Mouse (Mus musculus) fibroblast of lung, adult 2 months (primary cell): ENCODE measurements around the gene Pip5kl1.
A peak's percentile ranks its signal among the peaks of the same experiment; 100 is the strongest.

Experiments used
- DNase-seq: peaks from one replicate; pipeline ENCODE4 v3.0.0-alpha.2; 2011; ENCODE audit warnings: low read depth

Pip5kl1 gene

DNA sequence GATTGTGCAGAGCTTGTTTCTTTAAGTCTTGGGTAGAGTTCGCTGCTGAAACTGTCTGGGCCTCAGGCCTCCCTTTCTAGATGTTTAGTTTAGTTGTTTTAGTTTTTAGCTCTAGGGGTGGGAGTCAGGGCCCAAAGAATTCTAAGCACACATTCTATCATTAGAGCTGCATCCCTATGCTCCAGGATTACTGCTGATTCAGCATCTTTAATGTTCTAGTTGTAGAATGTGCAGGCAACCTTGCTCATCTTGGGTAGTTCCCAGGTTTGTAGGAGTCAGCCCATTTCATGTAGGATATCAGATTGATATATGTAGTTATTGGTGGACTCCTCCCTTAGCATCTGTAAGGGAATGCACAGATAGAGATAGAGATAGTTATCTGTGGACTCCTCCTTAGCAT lies 42.5 kb downstream of the Pip5kl1 start:
- no peak for DNase-seq

DNA sequence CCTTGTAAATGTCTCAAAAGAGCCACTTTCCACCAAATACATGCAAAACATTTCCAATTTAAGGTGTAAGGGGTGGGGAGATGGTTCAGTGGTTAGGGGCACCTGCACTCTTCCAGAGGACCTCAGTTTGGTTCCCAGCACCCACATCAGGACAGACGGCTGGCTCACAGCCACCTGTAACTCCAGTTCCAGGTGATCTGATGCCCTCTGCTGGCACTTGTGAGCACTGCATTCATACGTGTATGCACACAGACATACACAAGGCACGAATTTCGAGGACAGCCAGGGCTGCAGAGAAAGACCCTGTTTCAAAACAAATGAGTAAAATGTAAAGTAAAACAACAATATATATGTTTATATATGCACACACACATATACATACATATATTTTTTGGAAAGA lies 43.0 kb downstream of the Pip5kl1 start:
- DNase-seq = no peak

DNA sequence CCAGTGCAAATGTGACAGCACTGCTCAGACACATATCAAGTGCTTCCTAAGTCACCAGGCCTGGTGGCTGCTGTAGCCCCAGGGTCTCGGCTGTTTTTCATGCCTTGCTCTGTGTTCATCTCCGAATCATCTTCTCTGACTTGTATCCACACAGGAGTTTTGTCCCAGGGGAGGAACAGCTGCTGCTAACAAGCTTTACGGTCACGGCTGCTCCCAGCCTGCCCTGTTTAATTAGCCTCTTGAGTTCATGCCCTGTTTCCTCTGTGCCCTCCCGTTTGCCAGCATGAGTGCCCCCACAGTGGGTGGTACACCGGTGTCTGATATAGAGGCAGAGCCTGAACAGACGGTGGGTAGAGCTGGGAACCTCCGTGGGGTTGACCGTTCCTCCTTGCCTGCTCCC lies 43.5 kb downstream of the Pip5kl1 start:
- DNase-seq = no peak

DNA sequence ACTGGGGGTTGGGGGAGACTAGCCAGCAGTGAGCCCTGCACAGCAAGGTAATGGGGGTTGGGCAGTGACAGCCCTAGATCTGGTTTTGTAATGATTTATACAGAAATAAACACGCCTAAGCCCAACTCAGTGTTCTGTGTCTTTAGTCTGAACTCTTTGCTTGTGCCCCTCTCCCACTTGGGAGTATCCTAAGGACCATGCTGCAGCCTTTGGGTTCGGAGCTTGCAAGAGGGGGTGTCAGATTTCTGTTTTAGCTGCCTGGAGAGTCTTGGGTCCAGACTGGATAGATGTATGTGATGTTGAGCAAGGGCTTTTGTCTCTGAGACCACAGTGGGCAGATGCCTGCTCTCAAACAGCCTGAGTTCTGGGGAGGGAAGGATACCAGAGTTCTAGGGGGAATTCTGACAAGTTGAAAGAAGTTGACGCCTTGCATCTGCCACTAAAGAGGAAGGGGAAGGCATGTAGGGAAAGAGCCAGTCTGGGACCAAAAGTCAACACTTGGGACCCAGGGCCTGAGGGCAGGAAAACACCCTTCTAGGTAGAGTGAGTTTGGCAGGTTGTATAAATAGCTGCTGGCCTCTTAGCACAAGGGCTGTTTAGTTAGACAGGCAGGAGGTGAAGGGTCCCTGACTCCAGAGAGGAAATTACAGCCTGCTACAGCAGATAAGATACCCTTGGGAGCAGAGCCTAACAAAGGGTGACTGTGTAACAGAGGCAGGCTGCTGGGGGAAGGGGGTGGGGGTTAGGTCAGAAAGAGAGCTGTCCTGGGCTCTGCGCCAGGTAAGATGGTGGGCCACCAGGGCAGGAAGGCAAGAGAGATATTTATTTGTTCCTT lies 46.3 kb downstream of the Pip5kl1 start:
- no peak for DNase-seq

DNA sequence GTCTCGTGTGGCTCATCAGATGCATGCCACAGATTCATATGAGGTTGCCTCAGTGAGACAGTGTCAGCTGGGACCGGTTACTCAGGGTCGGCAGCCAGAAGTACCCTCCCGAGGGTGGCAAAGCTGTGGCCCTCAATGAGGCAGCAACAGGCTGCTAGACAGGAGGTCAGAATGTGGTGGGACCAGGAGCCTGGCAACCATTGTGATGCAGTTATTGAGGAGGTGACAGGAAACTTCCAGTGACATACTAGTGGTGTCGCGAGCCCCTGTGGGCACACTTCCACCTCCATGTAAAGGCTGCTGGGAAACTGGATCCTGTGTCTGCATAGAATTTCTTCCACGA lies 46.9 kb downstream of the Pip5kl1 start, which contains the start of gene Ak1:
Gene Ak1, plus strand, starts transcription at position 242 of the 343 bp plus-strand sequence.
- DNase-seq = no peak

DNA sequence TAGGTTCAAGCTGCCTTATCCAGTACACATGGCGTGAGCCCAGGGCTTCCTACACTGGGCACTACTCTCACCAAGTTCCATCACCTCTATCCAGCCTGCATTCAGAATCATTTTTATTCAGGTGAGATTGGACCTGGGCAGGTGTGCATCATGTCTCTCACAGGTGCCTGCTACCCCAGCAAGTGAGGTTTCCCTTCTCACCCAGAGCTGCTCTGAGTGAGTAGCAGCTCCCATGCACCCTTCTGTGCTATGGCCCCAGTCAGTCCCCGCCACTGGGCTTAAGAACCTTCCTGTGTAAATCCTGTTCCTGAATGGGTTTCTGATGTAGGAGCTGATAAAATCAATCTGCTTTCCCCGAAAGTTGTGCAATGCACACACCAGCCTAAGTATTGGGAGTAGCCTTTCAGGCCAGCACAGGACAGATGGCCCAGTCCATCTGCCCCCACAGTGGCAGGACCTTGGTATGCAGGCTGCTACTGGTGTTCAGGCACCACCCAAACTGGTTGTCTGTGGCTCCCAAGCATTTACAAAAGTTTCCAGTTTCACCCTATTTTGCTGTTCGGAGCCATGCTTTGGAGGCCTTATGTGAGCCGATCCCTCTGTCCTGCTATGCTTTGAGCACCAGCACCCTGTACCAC lies 49.6 kb downstream of the Pip5kl1 start:
- DNase-seq = no peak

DNA sequence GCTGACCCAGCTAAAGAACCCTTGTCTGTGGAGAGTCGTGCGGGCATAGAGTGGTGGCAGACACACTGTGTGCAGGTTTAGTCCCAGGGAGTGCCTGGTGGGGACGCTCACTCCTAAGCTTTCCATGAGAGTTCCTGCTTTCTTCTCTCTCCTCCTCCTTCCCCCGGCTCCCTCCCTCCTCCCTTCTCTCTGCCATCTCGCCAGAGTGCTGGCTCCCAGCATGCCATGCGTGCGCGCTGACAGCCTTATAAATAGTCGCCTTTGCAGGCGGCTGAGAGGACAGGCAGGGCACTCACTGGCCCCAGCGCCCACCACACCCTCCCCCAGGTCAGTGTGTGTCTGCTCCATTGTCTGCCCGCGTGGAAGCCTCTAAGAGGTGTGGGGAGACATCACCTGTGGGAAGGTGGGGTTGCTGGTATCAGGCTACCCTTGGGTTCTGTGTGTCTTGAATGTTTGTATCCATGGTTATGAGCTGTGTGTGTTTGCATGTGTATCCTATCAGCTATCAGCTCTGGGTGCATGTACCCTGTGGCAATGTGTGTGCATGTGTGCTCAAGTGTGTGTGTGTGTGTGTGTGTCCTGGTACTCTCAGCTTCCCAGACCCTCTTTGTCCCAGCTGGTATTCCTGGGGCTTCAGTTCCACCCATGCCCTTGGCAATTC lies 50.7 kb downstream of the Pip5kl1 start:
- DNase-seq = no peak

DNA sequence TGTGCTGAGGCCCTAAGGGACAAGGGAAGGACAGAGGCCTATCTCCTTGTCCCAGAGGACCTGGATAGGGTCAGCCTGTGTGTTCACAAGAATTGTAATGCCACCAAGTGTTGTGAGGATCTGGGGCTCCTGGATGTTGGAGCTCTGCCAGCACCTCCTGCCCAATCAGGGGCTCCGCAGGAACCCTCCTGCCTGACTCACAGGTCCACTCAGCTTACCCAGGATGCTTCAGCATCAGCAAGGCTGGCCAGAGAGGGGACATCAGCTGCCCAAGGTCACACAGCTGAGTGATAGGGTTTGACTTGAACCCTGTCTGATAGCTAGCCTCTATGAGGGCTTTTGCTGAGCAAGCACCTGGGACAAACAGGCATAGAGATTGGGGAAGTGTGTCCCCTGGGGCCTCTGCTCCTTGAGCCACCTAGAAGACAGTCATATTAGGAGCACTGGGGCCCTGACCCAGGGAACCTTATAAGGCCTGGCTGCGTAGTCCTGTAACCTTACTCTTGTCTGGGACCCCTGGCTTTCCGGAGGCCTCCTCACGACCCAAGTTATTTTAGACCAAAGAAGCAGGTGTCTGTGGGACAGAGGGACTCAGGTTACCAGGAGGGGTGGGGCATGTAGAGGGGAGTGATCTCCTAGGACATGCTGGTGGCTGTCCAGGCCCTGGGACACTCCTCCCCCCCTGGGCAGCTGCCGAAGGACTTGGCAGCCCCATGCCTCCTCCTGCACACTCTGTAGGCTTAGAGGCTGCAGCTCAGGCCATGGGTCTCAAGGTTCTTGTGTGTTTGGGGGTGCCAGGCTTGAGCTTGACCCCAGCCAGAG lies 51.5 kb downstream of the Pip5kl1 start:
- DNase-seq = no peak

DNA sequence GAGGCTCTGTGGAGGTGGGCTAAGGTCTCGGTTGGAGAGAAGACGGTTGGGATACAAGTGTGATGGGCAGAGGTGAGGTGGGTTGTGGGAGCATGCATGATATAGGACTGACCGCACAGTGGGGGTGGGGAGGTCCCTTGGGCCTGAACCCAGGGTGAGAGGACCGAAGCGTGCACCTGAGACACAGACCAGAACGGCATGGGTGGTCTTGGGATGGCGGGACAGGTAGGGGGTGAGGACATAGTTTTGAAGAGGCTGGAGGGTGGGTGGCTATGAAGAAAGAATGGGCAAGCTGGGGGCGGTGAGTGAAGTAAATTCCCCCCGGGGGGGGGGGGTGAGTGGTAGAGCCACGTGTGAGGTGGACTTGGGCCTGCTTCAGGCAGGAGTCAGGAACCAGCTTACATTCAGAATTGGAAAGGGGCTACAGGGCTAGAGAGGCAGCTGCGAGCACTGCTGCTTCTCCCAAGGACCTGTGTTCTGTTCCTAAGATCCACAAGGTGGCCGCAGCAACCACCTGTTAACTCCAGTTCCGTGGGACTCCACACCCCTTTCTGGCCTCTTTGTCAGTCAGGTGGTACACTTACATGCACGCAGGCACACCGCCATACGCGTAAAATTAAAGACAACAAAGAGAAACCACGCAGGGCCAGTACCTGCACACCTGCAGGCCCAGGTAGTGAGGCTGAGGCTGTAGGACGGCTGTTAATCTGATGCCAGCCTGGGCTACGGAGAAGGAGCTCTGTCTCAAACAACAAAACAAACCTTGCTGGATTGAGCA lies 52.9 kb downstream of the Pip5kl1 start:
- DNase-seq = no peak

DNA sequence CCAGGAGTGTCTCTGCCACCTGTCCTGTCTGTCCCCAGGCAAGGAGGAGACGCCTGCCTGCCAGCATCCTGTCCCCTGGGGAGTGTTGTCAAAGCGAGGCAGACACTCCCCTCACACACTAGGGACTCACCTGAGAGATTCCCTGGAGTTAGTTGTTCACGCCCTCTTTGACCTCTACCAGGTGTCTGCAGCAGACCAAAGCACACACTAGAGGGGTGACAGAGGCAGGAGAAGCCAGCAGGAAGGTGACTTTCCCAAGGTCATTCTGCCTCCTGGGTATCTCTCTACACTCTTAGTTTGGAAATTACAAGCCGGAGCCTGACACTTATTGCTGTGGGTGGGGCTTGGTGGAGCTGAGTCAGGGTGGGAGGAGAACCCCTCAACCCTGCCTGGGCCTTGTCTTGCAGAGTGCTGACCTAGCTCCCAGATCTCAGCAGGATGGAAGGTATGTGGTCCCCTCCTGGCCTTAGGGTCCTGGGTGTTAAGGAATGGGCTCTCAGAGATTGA lies 53.5 kb downstream of the Pip5kl1 start:
- DNase-seq = no peak

DNA sequence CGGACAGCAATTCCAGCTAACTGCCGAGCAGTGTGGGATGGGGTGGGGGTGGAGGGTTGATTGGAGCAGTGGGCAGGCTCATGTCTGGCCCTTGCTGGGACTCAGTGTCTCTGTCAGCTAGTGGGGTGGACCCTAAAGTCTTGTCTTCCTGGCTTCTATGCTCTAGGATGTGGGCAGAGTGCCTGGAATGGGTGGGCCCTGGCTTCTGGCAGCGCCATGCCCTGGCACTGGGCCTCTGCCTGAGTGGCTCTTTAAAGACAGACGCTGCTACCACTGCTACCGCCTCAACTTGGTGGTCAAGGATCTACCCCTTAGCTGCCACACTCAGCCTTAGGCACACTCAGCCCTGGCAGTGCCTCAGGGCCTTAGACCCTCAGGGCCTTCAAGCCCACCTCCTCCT lies 54.1 kb downstream of the Pip5kl1 start:
- DNase-seq = peak; percentile 84

DNA sequence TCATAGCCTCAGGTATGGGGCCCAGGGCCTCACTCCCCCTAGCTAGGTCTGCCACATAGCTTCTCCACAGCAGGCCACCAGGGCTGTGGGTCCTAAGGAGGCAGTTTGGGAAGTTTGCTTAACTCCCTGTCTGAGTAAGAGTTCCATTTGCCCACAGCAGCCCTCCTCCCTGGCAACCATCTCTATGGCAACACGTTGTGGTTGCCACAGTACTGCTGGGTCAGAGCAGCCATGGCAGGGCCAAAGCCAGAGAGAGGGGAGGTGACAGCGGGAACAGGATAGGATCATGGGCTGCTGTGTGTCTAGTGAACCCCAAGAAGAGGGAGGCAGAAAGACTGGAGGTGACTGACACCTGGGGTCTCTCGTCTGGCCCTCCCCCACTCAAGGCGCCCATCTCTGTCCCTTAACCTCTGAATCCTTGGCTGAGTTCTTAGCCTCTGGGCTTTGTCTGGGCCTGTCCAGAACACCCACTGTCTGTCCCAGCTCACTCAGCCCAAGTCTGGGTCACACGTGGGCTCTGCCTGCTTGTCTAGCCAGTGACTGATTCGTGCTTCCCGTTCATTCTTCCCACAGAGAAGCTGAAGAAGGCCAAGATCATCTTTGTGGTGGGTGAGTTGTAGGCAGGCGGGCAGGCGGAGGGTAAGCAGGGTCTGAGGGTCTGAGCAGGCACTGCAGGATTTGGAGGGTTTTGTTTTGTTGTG lies 54.8 kb downstream of the Pip5kl1 start:
- peak; percentile 92 for DNase-seq

DNA sequence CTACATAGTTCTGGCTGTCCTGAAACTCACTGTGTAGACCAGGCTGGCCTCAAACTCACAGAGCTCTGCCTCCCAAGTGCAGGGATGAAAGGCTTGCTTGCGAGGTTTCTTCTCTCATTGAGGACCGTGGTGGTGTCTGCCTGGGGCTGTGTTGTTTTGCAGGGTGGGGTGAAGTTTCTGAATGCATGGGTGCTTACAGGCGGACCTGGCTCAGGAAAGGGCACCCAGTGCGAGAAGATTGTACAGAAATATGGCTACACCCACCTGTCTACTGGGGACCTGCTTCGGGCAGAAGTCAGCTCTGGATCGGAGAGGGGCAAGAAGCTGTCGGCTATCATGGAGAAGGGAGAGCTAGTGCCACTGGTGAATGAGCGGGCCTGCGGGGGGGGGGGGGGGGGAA lies 55.4 kb downstream of the Pip5kl1 start:
- DNase-seq = no peak

DNA sequence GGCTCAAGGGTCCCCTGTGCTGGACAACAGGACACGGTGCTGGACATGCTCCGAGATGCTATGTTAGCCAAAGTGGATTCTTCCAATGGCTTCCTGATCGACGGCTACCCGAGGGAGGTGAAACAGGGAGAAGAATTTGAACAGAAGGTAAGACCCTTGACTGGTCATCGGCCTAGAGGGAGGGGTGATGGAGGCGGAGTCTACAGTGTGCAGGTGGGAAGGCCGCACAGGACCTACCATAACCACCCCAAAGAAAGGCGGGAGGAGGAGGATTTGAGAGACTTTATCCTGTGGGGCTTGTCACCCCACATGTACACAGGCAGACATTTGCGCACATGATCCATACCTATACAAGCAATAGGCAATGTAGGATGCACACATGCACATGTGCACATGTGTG lies 56.4 kb downstream of the Pip5kl1 start:
- DNase-seq = no peak

DNA sequence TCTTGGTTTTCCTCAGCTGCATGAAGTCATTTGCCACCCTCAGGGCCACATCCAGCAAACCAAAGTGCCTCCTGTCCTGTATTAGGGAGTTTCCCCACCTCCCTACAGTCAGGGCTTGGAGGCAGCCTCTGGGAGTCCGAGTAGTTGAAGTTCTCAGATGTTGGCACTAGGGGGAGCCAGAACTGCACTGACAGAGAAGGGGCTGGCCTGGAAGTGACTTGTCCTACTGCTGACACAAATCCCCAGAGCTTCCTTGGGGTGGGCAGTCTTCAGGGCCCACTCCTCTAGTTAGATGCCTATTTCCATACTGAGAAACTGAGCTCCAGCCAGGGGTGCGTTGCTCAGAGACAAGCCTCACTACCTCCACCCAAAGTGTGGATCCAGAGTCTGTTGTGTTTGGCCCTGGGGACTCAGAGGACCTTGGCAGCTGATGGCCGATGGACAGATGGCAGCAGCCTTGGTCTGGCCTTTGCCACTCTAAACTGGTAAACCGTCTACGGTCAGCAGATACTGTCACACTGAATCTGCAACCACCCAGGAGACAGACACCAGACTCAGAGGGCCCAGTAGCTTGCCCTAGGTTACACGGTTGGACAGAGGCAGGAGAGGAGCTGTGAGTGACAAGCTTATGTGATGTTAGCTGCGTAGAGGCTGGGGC lies 57.3 kb downstream of the Pip5kl1 start:
- DNase-seq = peak; percentile 65
